Mouse (Mus musculus) neural tube, embryonic 10.5 days (tissue): ENCODE data around the gene Stxbp6.
A peak's percentile ranks its signal among the peaks of the same experiment; 100 is the strongest.
"Not testable (repeated sequence)": the region's sequence is repeated elsewhere in the genome, so short reads cannot be mapped to it uniquely, and the experiment has no call there.

ENCODE experiments used
- DNase-seq: peaks from one replicate; pipeline ENCODE4 v3.0.0-alpha.2; 2017; ENCODE audit warnings: low spot score; ENCODE audit errors: extremely low spot score

Gene Stxbp6

GRCm38 (mm10) chr12:45058007-45058406, 16.5 kb downstream of the Stxbp6 start:
- DNase-seq, result no peak

- DNase-seq, result no peak
Observed at GRCm38 (mm10) chr12:45056372-45056771, 18.1 kb downstream of the Stxbp6 start.

DNA sequence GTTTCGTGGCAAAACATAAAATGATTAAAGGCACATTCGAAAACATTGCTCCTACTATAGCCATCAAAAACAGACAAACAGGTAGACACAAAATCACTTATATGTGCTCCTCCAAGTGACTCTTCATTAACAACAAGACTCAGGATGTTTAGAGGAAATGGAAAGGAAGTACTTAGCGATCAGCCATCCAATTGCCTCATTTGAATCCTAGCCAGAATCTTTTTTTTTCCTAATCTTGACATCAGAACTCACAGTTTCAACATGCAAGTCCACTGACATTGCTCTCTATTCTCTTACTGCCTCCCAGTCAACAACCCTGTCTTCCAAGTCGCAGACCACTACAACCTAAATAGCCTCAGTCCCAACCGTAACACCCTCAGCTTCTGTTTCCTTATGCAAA, 21.2 kb downstream of the Stxbp6 start:
- DNase-seq, result no peak

GRCm38 (mm10) chr12:45052860-45053259, 21.6 kb downstream of the Stxbp6 start:
- DNase-seq, result no peak

DNA sequence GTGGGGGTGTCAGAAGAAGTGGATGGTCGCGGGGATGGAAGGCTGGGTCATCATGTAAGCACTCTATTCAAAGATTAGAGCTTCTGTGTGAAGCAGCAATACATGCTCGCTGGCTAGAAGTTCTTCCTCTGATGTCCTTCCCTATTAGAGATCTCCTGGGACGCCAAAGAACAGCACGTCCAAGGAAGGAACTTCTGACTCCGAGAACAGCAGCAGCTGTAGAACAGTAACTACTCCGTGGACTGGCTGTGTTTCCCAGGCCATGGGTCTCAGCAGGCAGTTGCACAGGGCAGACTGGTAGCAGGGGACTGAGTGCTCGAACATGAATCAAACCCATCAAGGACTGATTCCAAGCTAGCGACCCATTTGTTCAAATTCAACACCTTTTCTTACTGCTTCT, 24.6 kb downstream of the Stxbp6 start:
- no peak for DNase-seq

DNA sequence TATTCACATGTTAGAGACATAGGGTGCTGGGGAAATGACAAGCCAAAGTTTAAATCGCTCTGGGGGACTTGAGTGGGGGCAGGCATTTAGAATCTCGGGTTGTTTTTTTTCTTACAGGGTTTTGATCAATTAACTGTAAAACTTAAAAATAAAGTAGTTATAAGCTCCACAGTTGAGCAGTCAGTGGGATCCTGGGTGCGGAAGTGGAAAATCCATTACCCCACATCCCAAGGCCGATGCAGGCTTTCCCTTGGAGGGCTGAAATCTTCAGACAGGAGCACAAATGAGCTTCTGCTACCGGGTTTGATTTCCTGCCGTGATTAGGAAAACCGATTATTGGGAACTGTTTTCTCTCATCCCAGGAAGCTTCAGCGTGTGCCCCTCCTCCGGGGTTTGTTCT, 26.8 kb downstream of the Stxbp6 start:
- not testable (repeated sequence) for DNase-seq

GRCm38 (mm10) chr12:45047172-45047571, 27.3 kb downstream of the Stxbp6 start:
- DNase-seq, result no peak

DNA sequence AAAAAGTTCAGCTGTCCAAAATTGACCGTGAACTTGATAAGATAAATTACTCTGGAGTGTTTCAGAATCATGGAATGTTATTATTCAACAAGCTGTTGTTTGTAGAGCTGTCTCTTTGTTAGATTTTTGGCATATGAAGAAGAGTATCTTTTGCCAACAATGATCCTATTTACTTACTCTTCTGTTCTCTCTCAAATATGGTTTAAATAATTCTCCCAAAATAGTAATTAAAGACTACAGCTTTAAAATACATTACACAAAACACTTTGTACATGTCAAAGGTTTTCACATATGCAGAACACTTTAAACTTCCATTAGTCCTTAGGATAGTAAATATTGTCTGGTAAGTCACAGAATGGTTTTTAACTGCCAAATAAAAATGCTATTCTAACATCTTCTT, 29.9 kb downstream of the Stxbp6 start:
- DNase-seq, result no peak

- no peak for DNase-seq
Observed at GRCm38 (mm10) chr12:45042591-45043091, 31.9 kb downstream of the Stxbp6 start.

DNA sequence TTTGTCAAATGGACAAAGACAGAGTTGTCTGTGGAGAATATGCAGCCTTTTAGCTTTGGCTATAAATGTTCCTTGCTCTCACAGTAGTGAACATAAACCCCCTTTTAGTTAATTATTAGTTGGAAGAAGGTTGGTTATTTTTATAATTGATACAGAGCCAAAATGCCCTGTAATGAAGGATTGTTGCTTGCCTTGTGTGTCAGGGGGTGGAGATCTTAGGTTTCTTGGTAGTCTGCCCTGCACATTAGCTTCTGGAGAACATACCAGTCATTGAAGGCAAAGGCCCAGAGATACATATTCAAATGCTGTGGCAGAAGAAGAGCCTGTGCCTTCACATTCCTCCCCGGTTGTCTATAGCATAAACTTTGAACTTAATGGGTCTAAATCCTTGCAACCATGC, 37.0 kb downstream of the Stxbp6 start:
- DNase-seq, result no peak

DNA sequence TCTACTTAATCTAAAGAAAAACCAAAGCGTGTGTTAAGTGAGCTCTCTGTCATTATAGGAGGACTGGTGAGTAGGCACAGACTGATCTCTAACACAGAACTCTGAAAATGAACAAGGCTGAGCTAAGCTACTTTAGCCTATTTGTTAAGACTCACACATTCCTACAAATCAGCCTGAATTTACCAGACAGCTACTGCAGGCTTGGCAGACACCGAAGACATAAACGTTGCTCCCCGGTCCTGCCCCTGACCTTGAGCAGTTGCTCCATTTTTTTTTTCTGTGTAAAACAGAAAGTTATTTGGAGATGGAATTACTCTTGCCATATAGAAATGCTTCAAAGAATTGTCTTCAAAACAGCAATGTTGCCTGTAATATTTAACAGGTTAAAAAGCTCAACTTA, 37.4 kb downstream of the Stxbp6 start:
- DNase-seq, result no peak

DNA sequence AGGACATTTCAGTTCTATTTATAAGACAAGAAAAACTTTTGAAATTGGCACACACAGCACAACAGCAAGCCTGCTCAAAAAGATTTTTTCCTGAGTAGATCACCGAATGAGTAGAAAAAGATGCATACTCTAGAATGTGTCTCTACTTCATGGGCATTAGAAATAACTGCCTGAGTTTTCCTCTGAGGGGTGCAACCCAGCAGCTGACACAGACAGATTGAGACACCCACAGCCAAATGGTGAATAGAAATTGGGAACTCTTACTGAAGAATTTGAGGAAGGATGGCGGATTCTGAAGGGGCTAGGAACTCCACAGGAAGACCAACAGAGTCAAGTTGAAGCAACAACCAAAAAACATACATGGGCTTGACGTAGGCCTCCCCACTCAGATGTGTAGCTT, 43.8 kb downstream of the Stxbp6 start:
- DNase-seq, result no peak

- DNase-seq, result no peak
Observed at GRCm38 (mm10) chr12:45026347-45026746, 48.2 kb downstream of the Stxbp6 start.

DNA sequence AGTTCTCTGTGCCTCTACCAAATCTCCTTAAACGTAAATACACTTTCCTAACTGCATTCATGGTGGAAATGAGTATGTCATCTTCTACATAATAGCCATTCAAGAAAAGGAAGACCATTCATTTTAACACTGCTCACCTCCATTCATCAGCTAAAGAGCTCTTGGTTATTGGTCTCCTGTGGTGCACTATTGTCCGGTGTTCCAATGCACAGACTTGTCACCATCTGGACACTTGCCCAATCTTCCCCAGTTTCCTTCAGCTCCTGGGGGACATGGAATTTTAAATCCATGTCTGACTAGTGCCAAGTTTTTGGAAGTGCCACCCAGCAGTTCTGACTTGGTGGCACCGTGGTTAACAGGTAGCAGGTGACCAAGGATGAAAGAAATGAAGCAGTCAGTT, 54.5 kb downstream of the Stxbp6 start:
- DNase-seq, result no peak

DNA sequence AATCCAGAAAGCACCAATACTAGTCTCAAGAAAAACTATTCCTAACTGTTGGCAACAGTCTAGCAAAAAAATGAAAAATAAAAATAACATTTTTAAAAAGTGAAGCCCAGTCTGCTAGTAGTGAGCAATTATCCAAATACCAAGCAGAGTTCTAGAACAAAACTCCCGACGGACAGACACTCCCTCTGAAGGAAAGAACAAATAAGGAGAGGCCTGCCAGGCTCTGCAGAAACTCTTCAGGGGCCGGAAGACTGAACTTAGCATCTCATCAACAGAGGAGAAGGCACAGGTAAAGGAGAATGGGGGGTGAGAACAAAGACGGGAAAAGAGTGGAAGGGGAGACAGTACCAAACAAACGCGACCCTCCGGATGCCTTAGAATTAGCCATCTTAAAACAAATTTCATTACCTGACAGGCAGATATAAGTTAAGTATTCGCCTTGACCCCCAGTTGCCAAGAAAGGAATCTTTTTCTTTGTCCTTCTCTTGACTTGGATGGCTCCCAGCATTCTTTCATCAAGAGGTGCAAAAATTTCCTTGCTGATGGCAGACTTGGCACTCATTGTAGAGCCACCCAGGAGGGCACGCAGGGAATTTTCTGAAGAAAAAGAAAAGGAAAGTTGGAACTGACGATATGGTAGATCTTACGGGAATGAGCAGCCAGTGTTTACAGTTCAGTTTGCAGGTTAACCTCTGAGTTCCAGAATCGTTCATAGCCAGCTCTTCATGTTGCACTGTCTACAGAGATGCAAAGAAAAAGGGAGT, 55.3 kb downstream of the Stxbp6 start:
- DNase-seq, result no peak

DNA sequence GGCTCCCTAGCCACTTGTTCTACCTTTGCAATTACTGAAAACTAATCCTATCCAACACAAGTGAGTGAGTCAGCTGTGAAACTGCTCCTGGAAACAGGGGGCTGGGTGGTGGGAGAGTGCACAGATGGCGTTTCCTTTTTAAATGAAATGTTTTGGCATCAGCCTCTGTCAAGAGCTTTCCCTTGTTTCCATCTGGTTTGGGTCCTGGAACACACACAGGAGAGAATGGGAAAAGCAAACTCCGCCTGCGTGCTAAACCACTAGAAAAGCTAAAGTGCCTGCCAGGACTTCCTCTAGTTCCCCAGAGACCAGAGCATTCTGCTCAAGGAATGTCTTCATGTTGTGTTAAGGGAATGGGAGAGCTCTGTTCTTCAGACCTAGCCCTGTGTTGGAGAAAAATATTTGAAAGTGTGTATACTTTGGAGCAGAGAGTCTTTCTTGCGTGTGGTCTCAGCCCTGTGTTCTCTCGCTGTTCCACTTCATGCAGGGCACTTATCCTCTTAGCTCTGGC, 61.2 kb downstream of the Stxbp6 start:
- DNase-seq, result peak; percentile 14

DNA sequence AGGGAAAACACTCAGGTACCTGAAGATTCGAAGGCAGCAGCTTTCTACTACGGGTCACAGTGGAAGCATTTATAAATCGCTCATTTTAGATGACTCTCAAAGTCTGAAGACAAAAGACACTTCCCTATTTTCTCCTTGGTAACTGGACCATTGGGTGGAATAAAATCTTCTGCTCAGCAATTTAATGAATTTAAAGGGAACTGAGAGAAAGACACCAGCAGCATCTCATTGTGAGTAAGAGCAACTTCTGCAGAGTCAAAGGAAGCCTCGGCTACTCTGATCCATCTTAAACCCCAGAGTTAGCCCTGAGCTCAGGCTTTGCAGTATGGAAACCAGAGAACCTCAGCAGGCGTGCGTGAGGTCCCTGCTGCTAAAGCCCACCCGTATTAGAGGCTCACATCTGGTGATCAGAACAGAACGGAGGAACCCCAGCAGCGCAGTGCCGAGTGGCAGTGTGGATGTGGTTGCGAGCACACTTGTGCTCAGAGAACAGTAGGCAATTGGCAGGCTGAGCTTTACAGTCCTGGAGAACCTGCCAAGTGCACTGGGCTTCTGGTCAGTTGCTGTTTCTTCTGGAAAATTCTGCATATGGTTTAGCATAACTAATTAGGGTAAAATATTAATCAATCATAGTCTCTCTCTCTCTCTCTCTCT, 62.9 kb downstream of the Stxbp6 start:
- DNase-seq, result no peak

GRCm38 (mm10) chr12:45011006-45011405, 63.5 kb downstream of the Stxbp6 start:
- DNase-seq, result no peak

GRCm38 (mm10) chr12:45009984-45010611, 64.4 kb downstream of the Stxbp6 start:
- DNase-seq, result no peak

GRCm38 (mm10) chr12:45006569-45006968, 67.9 kb downstream of the Stxbp6 start:
- DNase-seq, result no peak

GRCm38 (mm10) chr12:45006049-45006448, 68.5 kb downstream of the Stxbp6 start:
- no peak for DNase-seq

DNA sequence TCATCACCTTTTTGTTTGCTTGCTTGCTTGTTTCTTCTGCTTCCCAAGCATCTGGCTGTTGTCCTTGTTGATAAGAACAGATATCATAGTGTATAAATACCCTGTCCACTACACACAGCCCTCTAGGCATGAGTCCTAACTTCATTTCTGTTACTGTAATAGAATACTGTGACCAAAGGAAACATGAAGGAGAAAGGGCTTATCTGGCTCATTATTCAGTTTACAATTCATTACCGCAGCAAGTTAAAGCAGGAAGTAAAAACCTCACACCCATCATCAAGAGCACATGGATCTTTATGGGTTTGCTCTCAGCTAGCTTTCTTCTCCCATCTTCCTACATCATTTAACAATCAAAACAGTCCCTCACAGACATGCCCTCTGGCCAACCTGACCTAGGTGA, 72.5 kb downstream of the Stxbp6 start:
- DNase-seq, result no peak
